27 mouse cellular contexts compared by ENCODE assay signal in genomic region chr14:47896581-47896980, GRCm38 (mm10).
"Had no signal": no experiment of that assay in that cellular context is flagged by ENCODE, and none has a peak within 500 bp of the region (broad histone marks: within the 10 kb centered on the region; RNA-seq: fewer than 3 reads in every experiment).

No protein-coding gene starts in this region.

- H3K27me3 ChIP-seq: limb, embryonic 12.5 days; limb, embryonic 13.5 days; limb, embryonic 15.5 days; liver, embryonic 12.5 days; liver, embryonic 13.5 days; liver, embryonic 15.5 days; lung, embryonic 15.5 days; megakaryocyte, embryonic 14.5 days; midbrain, embryonic 12.5 days; midbrain, embryonic 13.5 days; midbrain, embryonic 15.5 days had no signal

- H3K9me3 ChIP-seq: limb, embryonic 10.5 days; limb, embryonic 12.5 days; limb, embryonic 13.5 days; limb, embryonic 15.5 days; liver, embryonic 12.5 days; liver, embryonic 13.5 days; liver, embryonic 15.5 days; lung, embryonic 15.5 days; megakaryocyte, embryonic 14.5 days; midbrain, embryonic 10.5 days; midbrain, embryonic 12.5 days; midbrain, embryonic 13.5 days; midbrain, embryonic 15.5 days had no signal

- H3K27ac ChIP-seq: limb, embryonic 10.5 days; limb, embryonic 12.5 days; limb, embryonic 13.5 days; limb, embryonic 15.5 days; liver, embryonic 12.5 days; liver, embryonic 13.5 days; liver, embryonic 14.5 days; liver, embryonic 15.5 days; lung, embryonic 15.5 days; macrophage; midbrain, embryonic 10.5 days; midbrain, embryonic 12.5 days; midbrain, embryonic 13.5 days; midbrain, embryonic 15.5 days had no signal

- DNase-seq: left cerebral cortex, postnatal 4 days; liver; liver, embryonic 13.5 days; liver, postnatal 0 days; lung, adult 18-20 months; lung, adult 2 months; lung, embryonic 14.5 days; lung, postnatal 10 days; lung, postnatal 14 days; lung, postnatal 36 days; lung, postnatal 4 days; midbrain, embryonic 14.5 days had no signal

- H3K4me1 ChIP-seq: limb, embryonic 10.5 days; limb, embryonic 12.5 days; limb, embryonic 13.5 days; liver, embryonic 12.5 days; liver, embryonic 13.5 days; liver, embryonic 15.5 days; lung, embryonic 15.5 days; megakaryocyte, embryonic 14.5 days; midbrain, embryonic 12.5 days; midbrain, embryonic 13.5 days; midbrain, embryonic 15.5 days had no signal

- H3K4me3 ChIP-seq: limb, embryonic 10.5 days; limb, embryonic 12.5 days; limb, embryonic 13.5 days; limb, embryonic 15.5 days; liver, embryonic 12.5 days; liver, embryonic 13.5 days; liver, embryonic 15.5 days; lung, embryonic 15.5 days; megakaryocyte, embryonic 14.5 days; midbrain, embryonic 10.5 days; midbrain, embryonic 12.5 days; midbrain, embryonic 13.5 days; midbrain, embryonic 15.5 days; myocyte had no signal

- H3K36me3 ChIP-seq: limb, embryonic 10.5 days; limb, embryonic 12.5 days; limb, embryonic 13.5 days; limb, embryonic 15.5 days; liver, embryonic 12.5 days; liver, embryonic 13.5 days; liver, embryonic 15.5 days; lung, embryonic 15.5 days; midbrain, embryonic 10.5 days; midbrain, embryonic 12.5 days; midbrain, embryonic 13.5 days; midbrain, embryonic 15.5 days had no signal
